Mouse (Mus musculus): ENCODE measurements around the gene Sertad1.

Gene Sertad1

DNA sequence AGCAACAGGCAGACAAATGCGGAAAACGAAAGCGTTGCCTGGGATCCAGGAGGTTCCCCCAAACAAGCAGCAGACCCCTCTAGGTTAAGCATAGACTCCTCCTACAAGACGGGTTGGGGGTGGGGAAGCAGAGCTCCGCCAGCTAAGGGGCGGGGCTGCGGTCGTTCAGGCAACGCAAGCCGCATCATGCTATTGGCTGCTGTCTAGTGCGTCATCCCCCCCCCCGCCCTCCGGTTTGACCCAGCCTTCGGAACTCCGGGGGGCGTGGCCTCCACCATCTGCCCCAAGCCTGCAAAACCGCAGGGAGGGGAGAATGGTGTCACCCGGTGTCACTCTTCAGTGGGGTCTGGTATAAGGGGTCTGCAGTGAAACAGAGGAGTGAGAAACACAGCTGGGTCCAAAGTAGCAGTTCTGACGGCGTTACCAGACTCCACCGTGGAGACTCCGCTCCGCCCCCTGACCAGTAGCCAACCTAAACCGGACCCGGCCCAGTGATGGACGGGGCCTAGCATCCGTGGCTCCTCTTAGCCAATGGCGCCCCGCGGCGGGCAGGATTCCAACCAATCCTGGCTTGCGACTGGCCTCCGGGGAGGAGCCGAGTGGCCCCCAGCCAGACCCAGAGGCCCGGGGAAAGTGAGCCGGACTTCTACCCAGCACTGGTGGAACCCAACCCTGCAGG is 13.4 kb upstream of the Sertad1 start, which contains the start of gene Sertad3:
Gene Sertad3, plus strand, starts transcription at position 613 of the 679 bp plus-strand sequence.
- in situ Hi-C loops (cut with MboI; ENCODE audit: low sequenced_read_pairs): no loop called here

DNA sequence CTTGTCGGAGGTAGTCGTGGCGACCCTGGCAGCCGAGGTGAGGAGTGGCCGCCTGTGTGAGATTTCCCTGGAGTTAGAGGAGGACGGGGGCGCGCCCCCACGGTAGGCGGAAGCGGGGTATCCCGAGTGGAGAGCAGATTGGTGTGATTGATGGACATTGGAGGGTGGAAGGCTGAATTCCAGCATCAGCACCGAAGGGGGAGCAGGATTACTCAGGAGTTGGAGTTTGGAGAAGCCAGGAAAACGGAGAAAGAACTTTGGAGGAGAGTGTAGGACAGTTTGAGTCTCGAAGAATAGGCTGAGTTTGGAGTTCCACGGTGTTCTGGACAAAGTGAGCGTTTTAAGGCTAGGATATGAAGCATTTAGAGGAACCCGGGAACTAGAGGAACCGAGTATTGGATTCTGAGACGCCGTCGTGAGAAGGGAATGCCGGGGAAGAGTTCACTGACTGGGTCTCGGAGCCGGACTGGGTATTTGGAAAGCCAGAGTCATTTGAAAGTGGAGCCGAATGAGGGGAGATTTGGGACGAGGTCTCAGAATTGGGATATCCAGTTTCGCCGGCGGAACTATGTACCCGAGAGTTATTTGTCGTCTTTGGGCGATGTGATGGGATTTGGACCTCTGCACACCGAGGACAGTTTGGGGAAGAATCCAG is 12.7 kb upstream of the Sertad1 start:
- in situ Hi-C loops (cut with MboI; ENCODE audit: low sequenced_read_pairs): no loop called here

GRCm38 (mm10) chr7:27474490-27474954 is 12.2 kb upstream of the Sertad1 start:
- in situ Hi-C loops (cut with MboI; ENCODE audit: low sequenced_read_pairs): no loop called here

- in situ Hi-C loops (cut with MboI; ENCODE audit: low sequenced_read_pairs): no loop called here
These were observed 11.1 kb upstream of the Sertad1 start for GRCm38 (mm10) chr7:27475596-27475995.

GRCm38 (mm10) chr7:27476098-27476635 is 10.5 kb upstream of the Sertad1 start:
- in situ Hi-C loops (cut with MboI; ENCODE audit: low sequenced_read_pairs): no loop called here

- in situ Hi-C loops (cut with MboI; ENCODE audit: low sequenced_read_pairs): no loop called here
These were observed 8.1 kb upstream of the Sertad1 start for GRCm38 (mm10) chr7:27478561-27478960.

DNA sequence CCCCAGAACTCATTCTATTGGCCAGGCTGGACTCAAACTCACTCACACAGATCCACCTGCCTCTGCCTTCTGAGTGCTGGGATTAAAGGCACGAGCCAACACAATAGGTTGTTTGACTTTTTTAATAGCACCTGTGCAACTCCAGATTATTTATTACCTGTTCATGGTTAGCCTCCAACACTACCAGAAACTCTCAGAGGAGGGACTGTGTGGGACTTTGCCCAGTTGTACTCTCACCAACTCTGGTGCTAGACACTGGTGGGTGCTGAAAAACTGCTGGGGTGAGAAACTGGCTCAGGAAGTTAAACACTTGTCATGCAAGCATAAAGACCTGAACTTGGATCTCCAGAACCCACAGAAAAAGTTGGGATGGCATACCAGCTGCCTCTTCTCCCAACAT is 7.0 kb upstream of the Sertad1 start:
- in situ Hi-C loops (cut with MboI; ENCODE audit: low sequenced_read_pairs): no loop called here

- in situ Hi-C loops (cut with MboI; ENCODE audit: low sequenced_read_pairs): no loop called here
These were observed 6.2 kb upstream of the Sertad1 start for GRCm38 (mm10) chr7:27480506-27480905.

- in situ Hi-C loops (cut with MboI; ENCODE audit: low sequenced_read_pairs): no loop called here
These were observed 5.6 kb upstream of the Sertad1 start for GRCm38 (mm10) chr7:27480927-27481626.

- in situ Hi-C loops (cut with MboI; ENCODE audit: low sequenced_read_pairs): no loop called here
These were observed 5.1 kb upstream of the Sertad1 start for GRCm38 (mm10) chr7:27481627-27481969.

DNA sequence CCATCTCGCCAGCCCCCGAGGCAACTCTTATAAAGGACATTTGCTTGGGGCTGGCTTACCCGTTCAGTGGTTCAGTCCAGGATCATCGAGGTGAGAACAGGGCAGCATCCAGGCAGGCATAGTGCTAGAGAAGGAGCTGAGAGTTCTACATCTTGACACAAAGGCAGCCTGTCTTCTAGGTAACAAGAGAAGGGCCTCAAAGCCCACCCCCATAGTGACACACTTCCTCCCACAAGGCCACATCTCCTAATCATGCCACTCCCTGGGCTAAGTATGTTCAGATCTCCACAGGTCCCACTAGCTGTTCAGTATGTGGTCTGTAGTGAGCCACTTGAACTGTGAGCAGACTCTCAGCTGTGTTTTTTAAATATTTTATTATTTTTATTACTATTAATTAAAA is 2.9 kb upstream of the Sertad1 start:
- in situ Hi-C loops (cut with MboI; ENCODE audit: low sequenced_read_pairs): no loop called here

- in situ Hi-C loops (cut with MboI; ENCODE audit: low sequenced_read_pairs): no loop called here
These were observed 474 bp upstream of the Sertad1 start for GRCm38 (mm10) chr7:27486102-27486769.

DNA sequence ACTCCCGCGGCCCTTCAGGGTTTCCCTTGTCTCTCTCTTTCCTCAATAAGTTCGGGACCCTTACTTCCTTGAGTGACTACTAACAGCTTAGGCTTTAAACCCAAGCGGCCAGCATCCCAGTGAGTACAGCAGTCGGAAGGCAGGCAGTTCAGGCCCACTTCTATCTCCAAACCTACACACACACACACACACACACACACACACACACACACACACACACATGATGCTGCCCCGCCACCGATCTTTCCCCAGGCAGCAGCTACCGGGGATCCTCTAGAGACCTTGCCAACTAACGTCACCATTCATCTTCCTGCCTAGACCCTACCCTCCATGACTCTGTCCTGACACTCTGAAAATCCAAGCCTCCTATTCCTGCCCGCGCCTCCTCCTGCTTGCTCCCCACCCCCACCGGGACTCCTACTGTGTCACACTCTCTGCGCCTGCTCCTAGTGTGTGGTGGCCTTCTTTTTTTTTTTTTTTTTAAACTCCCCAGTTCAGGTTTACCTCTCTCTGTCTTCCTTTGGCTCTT is 1.1 kb downstream of the Sertad1 start:
- in situ Hi-C loops (cut with MboI; ENCODE audit: low sequenced_read_pairs): no loop called here

- in situ Hi-C loops (cut with MboI; ENCODE audit: low sequenced_read_pairs): no loop called here
These were observed 2.7 kb downstream of the Sertad1 start for GRCm38 (mm10) chr7:27489270-27489869.

- in situ Hi-C loops (cut with MboI; ENCODE audit: low sequenced_read_pairs): no loop called here
These were observed 3.5 kb downstream of the Sertad1 start for GRCm38 (mm10) chr7:27490227-27490542.

DNA sequence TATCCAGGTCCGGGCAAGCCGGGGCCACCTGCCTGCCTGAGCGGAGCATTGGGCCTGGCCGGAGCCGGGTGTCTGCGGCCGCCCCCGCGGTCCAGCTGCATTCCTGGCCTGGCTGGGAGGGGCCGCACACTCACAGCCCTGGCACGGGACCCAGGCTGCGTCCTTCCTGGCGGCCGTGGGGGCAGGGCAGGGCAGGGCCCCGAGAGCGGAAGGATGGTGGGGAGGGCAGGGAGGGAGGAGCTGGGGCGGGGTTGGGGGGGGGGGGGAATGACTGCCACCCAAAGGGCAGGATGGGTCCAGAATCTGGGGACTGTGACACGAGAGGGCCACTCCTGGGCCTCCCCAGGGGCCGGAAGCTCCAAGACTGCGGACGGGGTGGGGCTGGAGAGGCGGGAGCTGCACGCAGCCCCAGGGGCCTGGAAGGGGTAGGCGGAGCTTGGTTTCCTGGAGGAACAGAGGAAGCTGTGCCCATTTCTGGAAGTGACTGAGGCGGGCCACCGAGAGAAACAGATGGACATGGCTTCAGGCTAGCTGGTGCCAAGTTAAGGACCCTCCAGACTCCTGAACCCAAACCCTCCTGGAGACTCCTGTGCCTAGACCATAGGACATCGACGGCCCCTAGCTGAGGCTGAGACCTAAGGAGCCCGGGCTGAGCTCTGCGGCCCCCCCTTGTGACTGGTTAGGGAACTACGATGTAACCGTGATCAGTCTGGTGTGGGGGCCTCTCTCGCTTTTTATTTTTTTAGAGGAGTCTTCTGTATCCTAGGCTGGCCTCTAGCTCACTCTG is 4.0 kb downstream of the Sertad1 start:
- in situ Hi-C loops (cut with MboI; ENCODE audit: low sequenced_read_pairs): no loop called here

DNA sequence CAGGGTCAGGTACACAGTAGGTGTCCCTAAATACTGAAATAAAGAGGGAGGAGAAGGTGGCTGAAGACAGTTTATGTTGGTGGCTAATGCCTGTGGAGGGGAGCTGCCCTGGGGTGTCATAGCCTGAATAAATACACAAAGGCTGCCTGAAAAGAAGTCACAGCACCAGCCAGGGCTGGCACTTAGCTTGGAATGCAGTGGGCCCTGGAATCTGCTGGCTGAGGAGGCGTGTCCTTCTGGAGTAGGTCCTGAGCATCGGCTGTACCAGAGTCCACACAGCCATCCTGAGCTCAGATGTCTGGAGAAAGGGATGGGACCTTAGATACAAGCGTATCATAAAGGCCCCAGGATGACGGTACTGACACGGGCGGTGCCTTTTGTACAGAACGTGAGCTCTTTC is 5.1 kb downstream of the Sertad1 start:
- in situ Hi-C loops (cut with MboI; ENCODE audit: low sequenced_read_pairs): no loop called here

- in situ Hi-C loops (cut with MboI; ENCODE audit: low sequenced_read_pairs): no loop called here
These were observed 6.3 kb downstream of the Sertad1 start for GRCm38 (mm10) chr7:27493022-27493421.

GRCm38 (mm10) chr7:27493450-27493849 is 6.7 kb downstream of the Sertad1 start:
- in situ Hi-C loops (cut with MboI; ENCODE audit: low sequenced_read_pairs): no loop called here
